Mouse (Mus musculus): ENCODE measurements around the gene Mcm10. TPM values are rescaled to one million over a fixed set of nuclear protein-coding genes. Genes with fewer than 3 reads are reported as not detected.
"Not testable (repeated sequence)": the region's sequence is repeated elsewhere in the genome, so short reads cannot be mapped to it uniquely, and the experiment has no call there.

Gene Mcm10
- polyA plus RNA-seq, 1 experiment from 2014 or later, result 17.4 TPM

DNA sequence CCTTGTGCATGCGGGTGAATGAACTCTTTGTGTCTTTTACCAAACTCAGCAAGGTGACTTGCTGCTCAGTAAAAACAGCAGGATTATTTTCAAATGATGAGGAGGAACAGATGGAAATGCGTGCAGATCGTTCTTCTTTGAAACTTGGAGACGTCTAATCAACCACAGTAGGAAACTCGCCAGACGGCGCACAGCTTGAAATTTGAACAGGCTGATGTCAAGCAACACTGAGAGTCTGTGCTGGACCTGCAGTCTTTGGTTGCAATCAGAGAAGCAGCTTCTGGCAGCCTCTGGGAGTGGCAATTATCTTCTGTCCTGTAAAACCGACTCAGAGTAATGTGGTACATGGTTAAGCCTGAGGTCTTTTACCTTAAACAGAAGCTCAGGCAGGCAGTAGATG, 34.5 kb downstream of the Mcm10 start:
- no peak overlapping the region for H3K4me2 ChIP-seq (ENCODE audit: low read depth, low read length)
- no peaks in the 10 kb centered on the region for H3K36me3 ChIP-seq (ENCODE audit: control insufficient read depth, insufficient read depth)
- no peaks in the 10 kb centered on the region for H3K9me3 ChIP-seq (replicated peaks; ENCODE audit: control insufficient read depth, low read length)
- WGBS, result 27% methylated on average over 8 of the region's 8 CpGs
- H3K4me3 ChIP-seq (ENCODE audit: low read length), result no peak overlapping the region
- no peak for ATAC-seq (replicated peaks; ENCODE audit: extremely low read depth, insufficient read depth, low FRiP score)
- H3K27me3 ChIP-seq (ENCODE audit: control insufficient read depth, insufficient read depth, low read length), result no peaks in the 10 kb centered on the region
- no peak overlapping the region for H3K9ac ChIP-seq (ENCODE audit: low read length)
- no peak overlapping the region; the same call in 1 of the 2 replicates for H3K27ac ChIP-seq (ENCODE audit: low read length)
- H3K4me1 ChIP-seq (ENCODE audit: control insufficient read depth, insufficient read depth, low read length), result peaks cover 4% of the 10 kb centered on the region; the same call in 1 of the 2 replicates

DNA sequence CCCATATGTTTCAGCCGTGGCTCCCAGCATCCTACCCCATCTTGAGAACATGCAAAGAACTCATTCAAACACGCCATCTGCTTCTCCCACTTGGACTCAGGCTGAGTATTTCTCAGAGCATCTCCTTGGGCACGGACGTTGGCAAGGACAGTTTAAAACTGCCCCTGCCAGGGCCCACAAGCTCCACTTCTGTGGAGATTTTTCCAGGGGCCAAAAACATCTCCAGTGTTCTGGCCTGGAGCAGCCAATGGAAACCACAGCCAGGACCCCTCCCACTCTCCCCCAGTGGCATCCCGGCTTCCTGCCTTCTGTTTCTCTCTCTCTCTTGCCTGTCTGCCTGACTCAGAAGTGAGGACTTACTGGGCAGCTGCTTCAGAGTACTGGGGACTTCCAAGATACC, 36.8 kb downstream of the Mcm10 start, which contains the start of gene Ucma:
TSS of gene Ucma (plus strand) at position 316 of the 400 bp plus-strand sequence.
- Histone ChIP-seq H3K9ac (ENCODE audit: low read length) (no peak within 1 kb of the TSS), H3K9me3 (replicated peaks; ENCODE audit: control insufficient read depth, low read length) (no peaks in the 10 kb centered on the region), H3K27ac (ENCODE audit: low read length) (no peak within 1 kb of the TSS), H3K27me3 (ENCODE audit: control insufficient read depth, insufficient read depth, low read length) (no peaks in the 10 kb centered on the region), H3K4me2 (ENCODE audit: low read depth, low read length) (no peak within 1 kb of the TSS), H3K36me3 (ENCODE audit: control insufficient read depth, insufficient read depth) (no peaks in the 10 kb centered on the region), H3K4me3 (ENCODE audit: low read length) (no peak within 1 kb of the TSS), H3K4me1 (ENCODE audit: control insufficient read depth, insufficient read depth, low read length) (peaks cover 4% of the 10 kb centered on the region; the same call in 1 of the 2 replicates)
- WGBS, result 59% methylated on average over 5 of the region's 5 CpGs
- no peak for ATAC-seq (replicated peaks; ENCODE audit: extremely low read depth, insufficient read depth, low FRiP score)

DNA sequence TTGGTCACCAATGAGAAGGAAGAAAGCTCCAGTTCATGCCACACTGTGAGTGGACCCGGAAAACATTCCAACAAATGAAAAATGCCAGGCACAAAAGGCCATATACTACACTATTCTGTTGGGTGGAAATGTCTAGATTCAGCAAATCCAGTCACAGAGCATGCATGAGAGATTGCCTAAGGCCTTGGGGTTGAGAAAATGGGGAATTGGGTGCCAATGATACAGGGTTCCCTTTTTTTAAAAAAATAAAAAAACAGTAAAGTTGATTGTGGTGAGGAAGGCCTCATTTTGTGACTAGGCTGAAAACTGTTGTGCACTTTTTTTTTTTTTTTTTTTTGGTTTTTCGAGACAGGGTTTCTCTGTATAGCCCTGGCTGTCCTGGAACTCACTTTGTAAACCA, 43.5 kb downstream of the Mcm10 start:
- Histone ChIP-seq H3K36me3 (ENCODE audit: control insufficient read depth, insufficient read depth) (no peaks in the 10 kb centered on the region), H3K27ac (ENCODE audit: low read length) (no peak overlapping the region), H3K27me3 (ENCODE audit: control insufficient read depth, insufficient read depth, low read length) (no peaks in the 10 kb centered on the region), H3K9me3 (replicated peaks; ENCODE audit: control insufficient read depth, low read length) (no peaks in the 10 kb centered on the region), H3K4me3 (ENCODE audit: low read length) (no peak overlapping the region), H3K9ac (ENCODE audit: low read length) (no peak overlapping the region), H3K4me2 (ENCODE audit: low read depth, low read length) (no peak overlapping the region), H3K4me1 (ENCODE audit: control insufficient read depth, insufficient read depth, low read length) (no peaks in the 10 kb centered on the region)
- WGBS, result 87% methylated on average over 1 of the region's 2 CpGs
- ATAC-seq (replicated peaks; ENCODE audit: extremely low read depth, insufficient read depth, low FRiP score), result no peak

GRCm38 (mm10) chr2:4967806-4968205, 44.8 kb downstream of the Mcm10 start:
- H3K27ac ChIP-seq (ENCODE audit: low read length), result no peak overlapping the region
- no peaks in the 10 kb centered on the region for H3K36me3 ChIP-seq (ENCODE audit: control insufficient read depth, insufficient read depth)

GRCm38 (mm10) chr2:4958039-4958438, 54.6 kb downstream of the Mcm10 start:
- H3K4me1 ChIP-seq (ENCODE audit: control insufficient read depth, insufficient read depth, low read length), result no peaks in the 10 kb centered on the region
- WGBS, result 79% methylated on average over 12 of the region's 12 CpGs
- H3K9me3 ChIP-seq (replicated peaks; ENCODE audit: control insufficient read depth, low read length), result no peaks in the 10 kb centered on the region
- no peaks in the 10 kb centered on the region for H3K27me3 ChIP-seq (ENCODE audit: control insufficient read depth, insufficient read depth, low read length)
- H3K4me2 ChIP-seq (ENCODE audit: low read depth, low read length), result no peak overlapping the region
- H3K36me3 ChIP-seq (ENCODE audit: control insufficient read depth, insufficient read depth), result no peaks in the 10 kb centered on the region
- H3K27ac ChIP-seq (ENCODE audit: low read length), result no peak overlapping the region
- no peak overlapping the region for H3K9ac ChIP-seq (ENCODE audit: low read length)
- H3K4me3 ChIP-seq (ENCODE audit: low read length), result no peak overlapping the region
- ATAC-seq (replicated peaks; ENCODE audit: extremely low read depth, insufficient read depth, low FRiP score), result no peak

More at GRCm38 (mm10) chr2:4967806-4968205, 44.8 kb downstream of the Mcm10 start:
- Histone ChIP-seq H3K27me3 (ENCODE audit: control insufficient read depth, insufficient read depth, low read length) (no peaks in the 10 kb centered on the region), H3K9me3 (replicated peaks; ENCODE audit: control insufficient read depth, low read length) (no peaks in the 10 kb centered on the region), H3K9ac (ENCODE audit: low read length) (no peak overlapping the region), H3K4me2 (ENCODE audit: low read depth, low read length) (no peak overlapping the region), H3K4me3 (ENCODE audit: low read length) (no peak overlapping the region), H3K4me1 (ENCODE audit: control insufficient read depth, insufficient read depth, low read length) (no peaks in the 10 kb centered on the region)
- ATAC-seq (replicated peaks; ENCODE audit: extremely low read depth, insufficient read depth, low FRiP score), result no peak
- 87% methylated on average over 2 of the region's 2 CpGs for WGBS

GRCm38 (mm10) chr2:4954216-4954760, 58.3 kb downstream of the Mcm10 start:
- ATAC-seq (replicated peaks; ENCODE audit: extremely low read depth, insufficient read depth, low FRiP score), result no peak
- no peaks in the 10 kb centered on the region for H3K4me1 ChIP-seq (ENCODE audit: control insufficient read depth, insufficient read depth, low read length)
- H3K9ac ChIP-seq (ENCODE audit: low read length), result no peak overlapping the region
- no peaks in the 10 kb centered on the region for H3K9me3 ChIP-seq (replicated peaks; ENCODE audit: control insufficient read depth, low read length)
- 78% methylated on average over 6 of the region's 6 CpGs for WGBS
- H3K27ac ChIP-seq (ENCODE audit: low read length), result no peak overlapping the region
- H3K27me3 ChIP-seq (ENCODE audit: control insufficient read depth, insufficient read depth, low read length), result no peaks in the 10 kb centered on the region
- no peak overlapping the region for H3K4me2 ChIP-seq (ENCODE audit: low read depth, low read length)
- H3K4me3 ChIP-seq (ENCODE audit: low read length), result no peak overlapping the region
- no peaks in the 10 kb centered on the region for H3K36me3 ChIP-seq (ENCODE audit: control insufficient read depth, insufficient read depth)

DNA sequence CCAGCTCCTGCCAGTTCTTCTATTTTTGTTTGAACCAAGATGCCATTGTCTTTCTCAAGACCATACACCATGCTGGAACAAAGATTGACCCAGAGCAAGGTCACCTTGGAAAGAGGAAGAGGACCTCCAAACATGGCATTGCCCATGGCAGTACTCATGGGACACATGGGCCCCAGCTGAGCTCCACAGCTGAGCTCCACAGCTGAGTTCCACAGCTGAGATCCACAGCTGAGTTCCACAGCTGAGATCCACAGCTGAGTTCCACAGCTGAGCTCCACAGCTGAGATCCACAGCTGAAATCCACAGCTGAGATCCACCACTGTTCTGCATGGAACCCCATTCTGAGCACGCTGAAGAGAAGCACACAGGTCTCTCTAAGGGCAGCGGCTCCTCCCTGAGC, 61.6 kb downstream of the Mcm10 start:
- Histone ChIP-seq H3K4me2 (ENCODE audit: low read depth, low read length) (no peak overlapping the region), H3K4me3 (ENCODE audit: low read length) (no peak overlapping the region), H3K9ac (ENCODE audit: low read length) (no peak overlapping the region), H3K27me3 (ENCODE audit: control insufficient read depth, insufficient read depth, low read length) (no peaks in the 10 kb centered on the region), H3K36me3 (ENCODE audit: control insufficient read depth, insufficient read depth) (no peaks in the 10 kb centered on the region), H3K9me3 (replicated peaks; ENCODE audit: control insufficient read depth, low read length) (no peaks in the 10 kb centered on the region), H3K27ac (ENCODE audit: low read length) (no peak overlapping the region), H3K4me1 (ENCODE audit: control insufficient read depth, insufficient read depth, low read length) (no peaks in the 10 kb centered on the region)
- 92% methylated on average over 2 of the region's 2 CpGs for WGBS
- no peak for ATAC-seq (replicated peaks; ENCODE audit: extremely low read depth, insufficient read depth, low FRiP score)

GRCm38 (mm10) chr2:4949691-4950090, 62.9 kb downstream of the Mcm10 start:
- not testable (repeated sequence) for H3K27me3 ChIP-seq (ENCODE audit: control insufficient read depth, insufficient read depth, low read length); H3K36me3 ChIP-seq (ENCODE audit: control insufficient read depth, insufficient read depth); ATAC-seq (replicated peaks; ENCODE audit: extremely low read depth, insufficient read depth, low FRiP score); H3K9me3 ChIP-seq (replicated peaks; ENCODE audit: control insufficient read depth, low read length); H3K27ac ChIP-seq (ENCODE audit: low read length); H3K9ac ChIP-seq (ENCODE audit: low read length); H3K4me3 ChIP-seq (ENCODE audit: low read length); H3K4me2 ChIP-seq (ENCODE audit: low read depth, low read length); H3K4me1 ChIP-seq (ENCODE audit: control insufficient read depth, insufficient read depth, low read length)
- 79% methylated on average over 8 of the region's 8 CpGs for WGBS

DNA sequence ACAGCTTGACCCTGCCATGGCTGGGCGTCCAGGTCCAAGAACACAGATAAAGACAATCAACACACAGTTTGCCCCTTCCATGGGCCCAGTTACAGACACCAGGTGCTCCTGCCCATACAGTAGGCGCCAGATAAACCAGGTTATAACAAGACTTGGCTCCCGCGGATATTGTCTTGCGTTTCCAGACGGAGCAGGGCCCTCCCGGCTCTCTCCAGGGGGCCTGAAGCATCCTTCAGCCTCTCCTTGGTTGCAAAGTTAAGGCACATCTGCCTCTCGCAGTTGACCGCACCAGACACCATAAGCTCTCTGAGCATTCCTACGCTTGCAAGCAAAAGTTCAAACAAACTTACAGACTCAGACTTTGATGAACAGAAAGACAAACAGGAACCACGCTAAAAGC, 71.7 kb downstream of the Mcm10 start:
- H3K9me3 ChIP-seq (replicated peaks; ENCODE audit: control insufficient read depth, low read length), result peaks cover 11% of the 10 kb centered on the region
- no peaks in the 10 kb centered on the region for H3K27me3 ChIP-seq (ENCODE audit: control insufficient read depth, insufficient read depth, low read length)
- H3K27ac ChIP-seq (ENCODE audit: low read length), result no peak overlapping the region
- peaks cover 37% of the 10 kb centered on the region for H3K36me3 ChIP-seq (ENCODE audit: control insufficient read depth, insufficient read depth)
- 87% methylated on average over 11 of the region's 11 CpGs for WGBS
- no peak overlapping the region for H3K4me3 ChIP-seq (ENCODE audit: low read length)
- ATAC-seq (replicated peaks; ENCODE audit: extremely low read depth, insufficient read depth, low FRiP score), result no peak
- H3K4me2 ChIP-seq (ENCODE audit: low read depth, low read length), result no peak overlapping the region
- no peak overlapping the region for H3K9ac ChIP-seq (ENCODE audit: low read length)
- H3K4me1 ChIP-seq (ENCODE audit: control insufficient read depth, insufficient read depth, low read length), result no peaks in the 10 kb centered on the region

Data from heart, embryonic 16.5 days (tissue).